Mouse (Mus musculus) liver, embryonic 16.5 days (tissue): ENCODE measurements around the gene Mcl1. TPM values are rescaled to one million over a fixed set of nuclear protein-coding genes. Genes with fewer than 3 reads are reported as not detected.

Experiments
- ATAC-seq: fragments of 200-750 bp; cut with Nextera tagmentation; 2 replicates; pipeline ENCODE4 v1.8.0; 2017; ENCODE audit warnings: low read depth, mild to moderate bottlenecking, moderate number of reproducible peaks, moderate library complexity
- H3K27ac ChIP-seq: fragments of 300-500 bp; sonication (generic); 2 replicates; pipeline ENCODE4 v1.5.1; 2014; ENCODE audit warnings: mild to moderate bottlenecking, low read length
- H3K27me3 ChIP-seq: fragments of 300-500 bp; sonication (generic); 2 replicates; pipeline ENCODE4 v1.6.1; 2014; ENCODE audit warnings: low read depth, low read length, mixed read lengths; ENCODE audit not compliant: control insufficient read depth, insufficient read depth
- H3K36me3 ChIP-seq: fragments of 300-500 bp; sonication (generic); 2 replicates; pipeline ENCODE4 v1.6.1; 2014; ENCODE audit warnings: mild to moderate bottlenecking; ENCODE audit not compliant: control insufficient read depth, insufficient read depth
- H3K4me1 ChIP-seq: fragments of 300-500 bp; sonication (generic); 2 replicates; pipeline ENCODE4 v1.6.1; 2014; ENCODE audit warnings: low read depth, low read length, mixed read lengths; ENCODE audit not compliant: control insufficient read depth
- H3K4me2 ChIP-seq: fragments of 300-500 bp; sonication (generic); 2 replicates; pipeline ENCODE4 v1.6.1; 2014; ENCODE audit warnings: low read depth, low read length, mixed read lengths
- H3K4me3 ChIP-seq: fragments of 300-500 bp; sonication (generic); 2 replicates; pipeline ENCODE4 v1.5.1; 2014; ENCODE audit warnings: low read depth, mild to moderate bottlenecking, low read length
- H3K9ac ChIP-seq: fragments of 300-500 bp; sonication (generic); 2 replicates; pipeline ENCODE4 v1.6.1; 2014; ENCODE audit warnings: low read depth, low read length
- H3K9me3 ChIP-seq: fragments of 300-500 bp; sonication (generic); replicated peaks from 2 replicates; pipeline ENCODE4 v1.6.1; 2016; ENCODE audit warnings: low read length; ENCODE audit not compliant: control insufficient read depth
- WGBS: fragments of 180-500 bp; shearing (Covaris S2); extraction: QIAGEN DNeasy Blood & Tissue Kit; methylation state at CpG from one replicate; pipeline ENCODE4 v1.1.7; 2014; ENCODE audit not compliant: insufficient replicate concordance; 5-methylcytosine and 5-hydroxymethylcytosine counted together
- polyA plus RNA-seq: library from polyadenylated mRNA; unstranded; fragments of >200 nt; fragmentation: Nextera tagmentation; extraction: Ambion mirVana; gene quantifications from 2 replicates; pipeline ENCODE4 v1.2.1, GENCODE M21; 2015

Gene Mcl1
- polyA plus RNA-seq, 1 experiment from 2014 or later: 14.5 TPM

DNA sequence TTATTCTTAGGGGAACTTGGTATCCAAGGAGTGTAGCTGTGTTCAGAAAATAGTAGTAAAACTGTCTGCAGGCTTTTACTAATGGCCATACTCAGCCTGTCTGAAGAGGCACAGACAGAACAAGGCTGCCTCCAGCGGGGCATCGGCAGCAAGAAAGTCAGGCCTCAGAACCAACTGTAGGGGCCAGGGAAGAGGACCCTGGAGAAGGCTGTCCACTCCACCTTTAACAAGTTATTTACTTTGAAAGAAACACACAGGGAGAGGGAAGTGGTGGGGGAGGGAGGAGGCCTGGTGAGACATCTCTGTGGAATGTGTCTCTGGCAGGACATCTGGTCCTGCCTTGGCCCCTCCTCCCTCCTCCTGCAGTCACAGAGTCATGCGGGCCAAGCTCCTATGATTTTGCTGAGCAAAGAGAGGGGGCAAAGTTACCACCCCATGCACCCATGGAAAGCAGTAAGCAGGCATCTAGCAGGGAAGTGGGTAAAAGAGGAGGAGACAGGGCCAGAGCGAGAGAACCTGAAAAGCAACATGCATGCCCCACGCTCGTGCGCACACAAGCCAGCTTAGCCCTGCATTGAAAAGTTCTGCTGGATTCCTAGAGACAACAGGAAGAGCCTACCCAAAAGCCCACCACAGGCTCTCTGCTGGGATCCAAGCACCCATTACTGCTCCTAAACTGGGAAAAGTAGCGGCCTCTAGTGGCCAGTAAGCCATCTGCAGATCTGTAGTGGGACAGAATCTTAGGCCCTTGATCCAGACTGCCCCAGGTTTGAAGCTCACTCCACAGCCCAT, 16.9 kb downstream of the Mcl1 start:
- WGBS: 26% methylated on average over 8 of the region's 8 CpGs
- H3K36me3 ChIP-seq: no peaks in the 10 kb centered on the region
- no peaks in the 10 kb centered on the region for H3K9me3 ChIP-seq
- ATAC-seq: peak; percentile 23
- H3K9ac ChIP-seq: peak overlapping the region; percentile 77
- no peaks in the 10 kb centered on the region for H3K27me3 ChIP-seq
- H3K4me3 ChIP-seq: peak overlapping the region; percentile 50
- peak overlapping the region; percentile 74 for H3K4me2 ChIP-seq
- peak overlapping the region; percentile 98 for H3K27ac ChIP-seq
- H3K4me1 ChIP-seq: peaks cover 59% of the 10 kb centered on the region

DNA sequence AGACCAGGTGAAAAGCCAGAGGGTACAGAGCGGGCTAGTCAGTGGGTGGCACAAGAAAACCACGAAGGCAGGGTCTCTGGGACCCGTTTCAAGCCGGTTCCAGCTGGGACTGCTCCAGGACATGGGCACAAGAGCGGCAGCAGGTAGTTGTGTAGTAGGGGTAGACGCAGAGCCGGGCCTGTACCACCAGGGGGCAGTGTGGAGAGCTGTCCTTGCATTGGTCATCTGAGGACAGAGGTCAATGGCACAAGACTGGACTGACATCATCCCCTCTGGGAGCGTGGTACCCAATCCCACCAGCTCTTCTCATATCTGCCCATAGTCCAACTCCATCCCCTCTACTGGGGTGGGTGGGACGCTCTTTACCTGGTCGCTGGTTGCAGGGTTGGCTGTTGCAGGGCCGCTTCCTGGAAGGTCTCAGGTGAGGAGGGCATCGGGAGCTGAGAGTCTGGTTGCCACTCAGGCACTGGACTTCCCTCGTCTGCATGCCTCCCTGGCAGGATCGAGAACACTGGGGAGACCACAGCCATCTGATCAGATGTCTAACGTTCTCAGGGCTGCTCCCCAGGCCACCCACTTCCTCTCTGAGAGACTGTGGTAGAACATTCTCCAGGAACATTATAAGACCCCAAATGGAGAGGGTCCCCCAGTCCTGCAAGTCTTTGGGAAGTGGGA, 18.3 kb downstream of the Mcl1 start:
- H3K4me2 ChIP-seq: no peak overlapping the region
- no peak overlapping the region for H3K9ac ChIP-seq
- ATAC-seq: no peak
- H3K27ac ChIP-seq: no peak overlapping the region
- no peak overlapping the region for H3K4me3 ChIP-seq
- no peaks in the 10 kb centered on the region for H3K36me3 ChIP-seq
- H3K27me3 ChIP-seq: no peaks in the 10 kb centered on the region
- 42% methylated on average over 15 of the region's 15 CpGs for WGBS
- H3K9me3 ChIP-seq: no peaks in the 10 kb centered on the region
- peaks cover 48% of the 10 kb centered on the region for H3K4me1 ChIP-seq

DNA sequence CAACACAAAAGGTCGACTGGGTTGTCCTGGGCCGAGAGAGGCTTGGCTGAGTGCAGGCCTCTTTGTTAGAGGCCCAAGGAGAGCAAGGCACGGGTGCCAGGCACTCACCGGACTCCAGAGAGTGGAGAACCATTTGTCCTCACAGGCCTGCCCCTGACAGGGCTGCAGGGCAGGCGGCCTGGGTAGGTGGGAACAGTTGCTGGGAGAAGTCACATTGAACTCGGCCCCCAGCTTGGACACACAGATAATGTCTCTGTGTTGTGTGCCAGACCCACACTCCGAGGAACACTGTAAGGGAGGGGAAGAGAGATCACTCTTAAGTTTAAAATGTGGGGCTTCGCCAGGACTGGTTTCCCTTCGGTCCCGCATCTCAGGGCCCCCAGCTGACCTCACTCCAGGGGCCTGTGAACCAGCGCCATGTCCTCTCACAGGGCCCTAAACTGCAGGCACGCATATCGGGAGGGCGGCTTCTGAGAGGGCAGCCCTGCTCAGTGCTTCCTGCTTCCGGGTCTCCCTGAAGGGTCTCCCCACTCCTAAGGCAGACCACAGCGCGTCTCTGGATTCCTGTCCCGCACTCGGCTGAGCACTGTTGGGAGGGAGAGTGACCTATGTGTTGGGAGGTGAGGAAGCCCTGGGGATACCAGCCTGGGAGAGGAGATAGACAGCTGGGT, 19.0 kb downstream of the Mcl1 start:
- H3K27ac ChIP-seq: no peak overlapping the region
- WGBS: 74% methylated on average over 19 of the region's 19 CpGs
- H3K4me2 ChIP-seq: no peak overlapping the region
- ATAC-seq: no peak
- H3K4me3 ChIP-seq: no peak overlapping the region
- peaks cover 41% of the 10 kb centered on the region for H3K4me1 ChIP-seq
- no peaks in the 10 kb centered on the region for H3K27me3 ChIP-seq
- H3K9me3 ChIP-seq: no peaks in the 10 kb centered on the region
- no peak overlapping the region for H3K9ac ChIP-seq
- H3K36me3 ChIP-seq: no peaks in the 10 kb centered on the region

DNA sequence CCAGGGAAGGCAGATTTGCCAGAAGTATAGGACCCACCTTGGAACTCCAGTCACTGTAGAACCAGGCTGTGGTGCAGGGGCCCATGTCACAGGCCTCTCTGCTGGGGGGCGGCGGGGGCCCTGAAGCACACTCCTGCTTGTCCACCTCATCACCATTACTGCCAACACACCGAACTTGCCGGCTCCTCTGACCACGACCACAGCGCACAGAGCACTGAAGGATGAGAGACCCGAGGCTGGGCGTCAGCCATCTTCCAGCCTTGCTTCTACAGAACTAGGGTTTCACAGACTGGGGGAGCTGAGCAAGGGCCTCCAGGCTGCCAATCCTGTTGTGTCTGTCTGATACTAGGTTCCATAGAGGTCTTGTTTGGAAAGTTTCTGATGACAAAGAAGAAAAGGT, 21.0 kb downstream of the Mcl1 start:
- Histone ChIP-seq H3K9me3 (no peaks in the 10 kb centered on the region), H3K4me1 (peaks cover 22% of the 10 kb centered on the region), H3K27ac (no peak overlapping the region), H3K9ac (no peak overlapping the region), H3K27me3 (no peaks in the 10 kb centered on the region), H3K4me2 (no peak overlapping the region), H3K36me3 (no peaks in the 10 kb centered on the region), H3K4me3 (no peak overlapping the region)
- WGBS: 79% methylated on average over 8 of the region's 8 CpGs
- no peak for ATAC-seq

DNA sequence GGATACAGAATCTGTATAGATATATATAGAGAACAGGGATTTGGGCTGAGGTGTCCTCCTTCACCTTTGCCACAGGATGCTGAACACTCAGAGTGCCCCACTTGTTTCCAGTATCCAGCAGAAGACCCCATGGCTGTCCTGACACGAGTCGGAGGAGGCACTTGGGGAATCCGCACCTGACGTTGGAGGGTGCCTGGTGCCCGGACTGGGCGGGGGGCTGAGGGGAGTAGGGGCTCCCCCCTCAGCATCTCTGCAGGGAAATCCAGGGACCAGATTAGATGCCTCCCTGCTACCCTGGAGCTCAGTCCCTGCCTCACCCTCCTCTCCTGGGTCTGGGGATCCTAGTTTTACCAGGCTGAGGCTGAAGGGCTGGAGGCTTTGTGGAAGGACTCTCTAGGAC, 22.1 kb downstream of the Mcl1 start:
- H3K4me2 ChIP-seq: no peak overlapping the region
- H3K4me3 ChIP-seq: no peak overlapping the region
- H3K9ac ChIP-seq: no peak overlapping the region
- no peaks in the 10 kb centered on the region for H3K27me3 ChIP-seq
- no peaks in the 10 kb centered on the region for H3K36me3 ChIP-seq
- 68% methylated on average over 6 of the region's 6 CpGs for WGBS
- H3K4me1 ChIP-seq: peaks cover 11% of the 10 kb centered on the region
- no peaks in the 10 kb centered on the region for H3K9me3 ChIP-seq
- ATAC-seq: no peak
- no peak overlapping the region for H3K27ac ChIP-seq

DNA sequence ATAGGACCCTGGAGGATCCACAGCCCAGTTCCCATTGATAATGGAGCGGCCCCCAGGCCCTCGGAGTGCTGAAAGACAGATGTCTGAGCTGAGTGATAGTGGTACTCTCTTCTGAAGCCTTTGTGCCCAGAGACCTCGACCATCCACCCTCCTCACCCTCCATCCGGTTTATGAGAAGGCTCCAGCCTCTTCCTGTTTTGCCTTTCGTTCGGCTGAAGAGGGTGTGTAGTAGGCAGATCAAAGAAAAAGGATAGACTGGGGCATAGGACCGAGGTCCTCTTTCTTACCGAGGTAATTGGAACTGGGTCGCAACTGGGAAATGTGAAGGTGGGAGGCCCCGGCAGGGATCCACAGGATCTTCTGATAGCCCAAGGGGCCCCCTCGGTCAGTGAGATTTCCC, 22.8 kb downstream of the Mcl1 start:
- H3K4me1 ChIP-seq: peaks cover 4% of the 10 kb centered on the region
- peaks cover 4% of the 10 kb centered on the region for H3K27me3 ChIP-seq
- H3K4me3 ChIP-seq: no peak overlapping the region
- H3K9ac ChIP-seq: no peak overlapping the region
- no peak overlapping the region for H3K27ac ChIP-seq
- no peak overlapping the region for H3K4me2 ChIP-seq
- no peaks in the 10 kb centered on the region for H3K36me3 ChIP-seq
- ATAC-seq: no peak
- no peaks in the 10 kb centered on the region for H3K9me3 ChIP-seq
- 24% methylated on average over 11 of the region's 11 CpGs for WGBS

DNA sequence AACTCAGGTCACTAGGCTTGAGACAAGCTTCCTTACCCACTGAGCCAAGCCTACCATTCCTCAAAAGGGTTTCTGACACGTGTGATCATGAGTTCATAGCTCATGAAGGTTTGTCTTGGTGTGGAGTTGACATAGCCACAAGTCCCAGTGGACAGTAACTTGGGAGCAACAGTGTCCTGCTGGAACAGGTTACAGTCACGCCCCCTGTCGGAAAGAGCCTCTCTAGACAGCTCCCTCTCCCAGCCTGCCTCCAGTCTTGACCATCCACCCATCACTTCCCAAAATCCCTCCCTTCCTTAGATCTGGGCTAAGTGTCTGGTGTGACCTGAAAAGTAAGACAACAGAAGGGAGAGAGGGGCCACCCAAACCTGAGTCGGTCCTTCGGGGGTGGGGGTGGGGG, 24.3 kb downstream of the Mcl1 start:
- Histone ChIP-seq H3K4me1 (peaks cover 7% of the 10 kb centered on the region), H3K9me3 (no peaks in the 10 kb centered on the region), H3K4me3 (no peak overlapping the region), H3K27ac (no peak overlapping the region), H3K4me2 (no peak overlapping the region), H3K36me3 (no peaks in the 10 kb centered on the region), H3K27me3 (peaks cover 18% of the 10 kb centered on the region), H3K9ac (no peak overlapping the region)
- ATAC-seq: no peak
- WGBS: 75% methylated on average over 5 of the region's 5 CpGs

DNA sequence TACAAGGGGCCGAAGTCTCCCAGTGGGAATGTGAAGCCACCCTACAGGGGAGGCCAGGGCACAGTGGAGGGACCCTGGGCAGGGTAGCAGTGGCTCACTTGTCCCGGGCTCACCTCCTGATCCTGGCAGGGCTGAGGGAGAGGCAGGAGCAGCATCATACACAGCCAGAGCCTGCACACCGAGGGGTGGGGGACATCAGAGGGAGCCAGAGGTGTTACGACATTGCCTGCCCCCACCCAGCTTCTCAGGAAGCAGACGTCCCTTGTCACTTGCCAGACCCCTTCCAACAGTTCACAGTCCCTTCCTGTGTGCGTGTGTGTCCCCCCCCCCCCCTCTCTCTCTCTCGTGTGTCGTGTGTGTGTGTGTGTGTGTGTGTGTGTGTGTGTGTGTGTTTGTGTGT, 26.3 kb downstream of the Mcl1 start:
- Histone ChIP-seq H3K4me3 (no peak overlapping the region), H3K9ac (no peak overlapping the region), H3K4me2 (no peak overlapping the region), H3K27me3 (peaks cover 21% of the 10 kb centered on the region), H3K36me3 (no peaks in the 10 kb centered on the region), H3K4me1 (peaks cover 8% of the 10 kb centered on the region), H3K9me3 (no peaks in the 10 kb centered on the region), H3K27ac (no peak overlapping the region)
- ATAC-seq: no peak
- 32% methylated on average over 7 of the region's 8 CpGs for WGBS

DNA sequence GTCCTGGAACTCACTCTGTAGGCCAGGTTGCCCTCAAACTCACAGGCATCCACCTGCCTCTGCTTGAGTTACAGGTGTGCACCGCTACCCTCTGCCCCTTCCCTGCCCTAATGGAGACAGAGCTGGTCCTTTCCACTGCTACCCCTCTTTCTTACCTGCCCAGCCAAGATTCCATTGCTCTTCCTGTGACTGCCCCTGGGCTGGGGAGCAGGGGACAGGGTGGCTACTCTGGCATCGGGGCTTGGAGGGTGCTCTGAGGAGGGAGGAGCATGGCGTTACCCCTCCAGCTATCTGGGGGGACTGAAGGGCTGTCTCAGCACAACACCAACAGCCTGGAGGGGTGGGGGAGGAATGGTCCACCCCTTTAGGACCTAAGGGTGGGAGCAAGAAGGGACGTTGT, 26.7 kb downstream of the Mcl1 start:
- Histone ChIP-seq H3K9ac (no peak overlapping the region), H3K4me1 (peaks cover 8% of the 10 kb centered on the region), H3K36me3 (no peaks in the 10 kb centered on the region), H3K4me3 (no peak overlapping the region), H3K4me2 (no peak overlapping the region), H3K27ac (no peak overlapping the region), H3K9me3 (no peaks in the 10 kb centered on the region), H3K27me3 (peaks cover 21% of the 10 kb centered on the region)
- no peak for ATAC-seq
- 77% methylated on average over 4 of the region's 4 CpGs for WGBS
